Mouse (Mus musculus) embryonic fibroblast, embryonic 13.5 days (primary cell): ENCODE measurements around the gene Ap3b1. TPM values are rescaled to one million over a fixed set of nuclear protein-coding genes. Genes with fewer than 3 reads are reported as not detected.
A peak's percentile ranks its signal among the peaks of the same experiment; 100 is the strongest.

Experiments
- H3K27ac ChIP-seq: 2 replicates; pipeline ENCODE4 v1.5.1; 2012; ENCODE audit warnings: low read length, control low read depth, inconsistent platforms; ENCODE audit not compliant: insufficient read depth
- H3K4me1 ChIP-seq: 2 replicates; pipeline ENCODE4 v1.6.1; 2011; ENCODE audit warnings: low read length; ENCODE audit not compliant: control insufficient read depth, insufficient read depth
- H3K4me3 ChIP-seq: 2 replicates; pipeline ENCODE4 v1.5.1; 2011; ENCODE audit warnings: mild to moderate bottlenecking, control low read depth, low read length; ENCODE audit not compliant: insufficient read depth
- CTCF ChIP-seq: IDR thresholded peaks from 2 replicates; pipeline ENCODE4 v1.5.1; 2011; ENCODE audit warnings: mild to moderate bottlenecking, control low read depth, low read length, moderate library complexity, borderline replicate concordance; ENCODE audit not compliant: insufficient read depth
- POLR2A ChIP-seq: IDR thresholded peaks from 2 replicates; pipeline ENCODE4 v1.6.1; 2011; ENCODE audit warnings: low read depth, mild to moderate bottlenecking, control low read depth, low read length, moderate library complexity
- polyA plus RNA-seq: library from polyadenylated mRNA; stranded (reverse); fragments of >200 nt; gene quantifications from 2 replicates; pipeline ENCODE4 v1.2.4, GENCODE M21; 2011; ENCODE audit warnings: low read depth; ENCODE audit not compliant: missing spikeins, insufficient read length

The Ap3b1 gene
- polyA plus RNA-seq, 1 experiment = 72.7 TPM

GRCm38 (mm10) chr13:94449593-94449992, 90.8 kb downstream of the Ap3b1 start:
- no peak overlapping the region for H3K4me3 ChIP-seq
- no peak for TF ChIP-seq CTCF
- TF ChIP-seq POLR2A = no peak
- H3K27ac ChIP-seq = no peak overlapping the region
- no peaks in the 10 kb centered on the region for H3K4me1 ChIP-seq

GRCm38 (mm10) chr13:94451229-94451628, 92.5 kb downstream of the Ap3b1 start:
- TF ChIP-seq POLR2A (no peak), CTCF (peak; percentile 25; the same call in 1 of the 2 replicates)
- Histone ChIP-seq H3K27ac (no peak overlapping the region), H3K4me1 (no peaks in the 10 kb centered on the region), H3K4me3 (no peak overlapping the region)

GRCm38 (mm10) chr13:94454131-94454530, 95.4 kb downstream of the Ap3b1 start:
- no peak overlapping the region for H3K4me3 ChIP-seq
- TF ChIP-seq CTCF = no peak
- no peak for TF ChIP-seq POLR2A

GRCm38 (mm10) chr13:94459143-94459542, 100.4 kb downstream of the Ap3b1 start:
- H3K4me3 ChIP-seq = no peak overlapping the region
- TF ChIP-seq POLR2A (no peak), CTCF (no peak)
- no peak overlapping the region for H3K27ac ChIP-seq
- H3K4me1 ChIP-seq = no peaks in the 10 kb centered on the region

More at GRCm38 (mm10) chr13:94454131-94454530, 95.4 kb downstream of the Ap3b1 start:
- Histone ChIP-seq H3K27ac (no peak overlapping the region), H3K4me1 (no peaks in the 10 kb centered on the region)

GRCm38 (mm10) chr13:94464221-94464620, 105.5 kb downstream of the Ap3b1 start:
- Histone ChIP-seq H3K4me3 (no peak overlapping the region), H3K27ac (no peak overlapping the region), H3K4me1 (no peaks in the 10 kb centered on the region; the same call in 1 of the 2 replicates)
- TF ChIP-seq CTCF (no peak), POLR2A (no peak)

- Histone ChIP-seq H3K27ac (no peak overlapping the region), H3K4me3 (no peak overlapping the region), H3K4me1 (no peaks in the 10 kb centered on the region; the same call in 1 of the 2 replicates)
- TF ChIP-seq POLR2A (no peak), CTCF (no peak)
These were observed 109.8 kb downstream of the Ap3b1 start for GRCm38 (mm10) chr13:94468551-94468950.

GRCm38 (mm10) chr13:94471009-94471672, 112.4 kb downstream of the Ap3b1 start:
- Histone ChIP-seq H3K27ac (no peak overlapping the region), H3K4me1 (no peaks in the 10 kb centered on the region; the same call in 1 of the 2 replicates), H3K4me3 (no peak overlapping the region)
- no peak for TF ChIP-seq CTCF
- TF ChIP-seq POLR2A = no peak

- Histone ChIP-seq H3K27ac (no peak overlapping the region), H3K4me1 (no peaks in the 10 kb centered on the region), H3K4me3 (no peak overlapping the region)
- no peak for TF ChIP-seq CTCF
- no peak for TF ChIP-seq POLR2A
These were observed 117.4 kb downstream of the Ap3b1 start for GRCm38 (mm10) chr13:94476208-94476607.

- TF ChIP-seq POLR2A = no peak
- TF ChIP-seq CTCF = no peak
- no peak overlapping the region for H3K27ac ChIP-seq
- H3K4me3 ChIP-seq = no peak overlapping the region
- H3K4me1 ChIP-seq = no peaks in the 10 kb centered on the region
These were observed 121.5 kb downstream of the Ap3b1 start for GRCm38 (mm10) chr13:94480256-94480655.

- no peak overlapping the region for H3K4me3 ChIP-seq
- no peak for TF ChIP-seq POLR2A
- TF ChIP-seq CTCF = no peak
These were observed 131.9 kb downstream of the Ap3b1 start for GRCm38 (mm10) chr13:94490684-94491083.

More at GRCm38 (mm10) chr13:94490684-94491083, 131.9 kb downstream of the Ap3b1 start:
- no peak overlapping the region for H3K27ac ChIP-seq
- H3K4me1 ChIP-seq = no peaks in the 10 kb centered on the region
